Mouse (Mus musculus) heart, postnatal 0 days (tissue): ENCODE results near the gene Exog.

ENCODE experiments used
- CTCF ChIP-seq: IDR thresholded peaks from 2 replicates; pipeline ENCODE4 v1.5.1; 2016; ENCODE audit warnings: antibody characterized with exemption, control low read depth, low read depth
- EP300 ChIP-seq: IDR thresholded peaks from 2 replicates; pipeline ENCODE4 v1.6.1; 2016; ENCODE audit warnings: antibody characterized with exemption, low read depth

DNA sequence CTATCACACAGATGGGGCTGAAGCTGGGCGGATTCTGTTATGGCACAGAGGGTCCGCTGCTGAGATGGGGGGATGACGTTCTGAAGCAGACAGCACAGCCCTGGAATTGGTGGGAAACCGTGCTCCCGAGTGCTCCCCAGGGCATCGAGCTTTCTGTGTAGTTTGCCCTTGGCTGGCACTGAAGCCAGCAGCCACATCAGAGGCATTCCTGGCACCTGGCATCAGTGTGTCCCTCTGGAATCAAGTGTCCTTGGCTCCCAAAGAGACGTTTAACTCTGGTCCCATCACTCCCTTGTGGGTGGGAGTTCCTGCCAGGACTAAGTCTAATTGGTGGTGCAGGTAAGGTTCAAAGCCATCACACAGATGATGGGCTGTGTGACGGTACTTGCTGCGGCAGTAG, 51.6 kb downstream of the Exog start:
- no peak for TF ChIP-seq CTCF
- TF ChIP-seq EP300, result no peak
